Mouse (Mus musculus) neural tube, embryonic 15.5 days (tissue): ENCODE results near the gene Six2. TPM values are rescaled to one million over a fixed set of nuclear protein-coding genes. Genes with fewer than 3 reads are reported as not detected.

Experiments used
- ATAC-seq: fragments of 200-750 bp; cut with Nextera tagmentation; 2 replicates; pipeline ENCODE4 v1.8.0; 2017; ENCODE audit warnings: mild to moderate bottlenecking, moderate TSS enrichment, moderate library complexity; ENCODE audit not compliant: low FRiP score
- H3K27ac ChIP-seq: fragments of 300-500 bp; sonication (generic); replicated peaks from 2 replicates; pipeline ENCODE4 v1.5.1; 2015; ENCODE audit warnings: mild to moderate bottlenecking, inconsistent platforms
- H3K27me3 ChIP-seq: fragments of 300-500 bp; sonication (generic); replicated peaks from 2 replicates; pipeline ENCODE4 v1.6.1; 2015; ENCODE audit warnings: inconsistent platforms
- H3K36me3 ChIP-seq: fragments of 300-500 bp; sonication (generic); 2 replicates; pipeline ENCODE4 v1.6.1; 2015; ENCODE audit warnings: inconsistent platforms
- H3K4me1 ChIP-seq: fragments of 300-500 bp; sonication (generic); 2 replicates; pipeline ENCODE4 v1.6.1; 2015; ENCODE audit warnings: inconsistent platforms
- H3K4me2 ChIP-seq: fragments of 300-500 bp; sonication (generic); 2 replicates; pipeline ENCODE4 v1.6.1; 2015; ENCODE audit warnings: inconsistent platforms, mild to moderate bottlenecking, moderate library complexity
- H3K4me3 ChIP-seq: fragments of 300-500 bp; sonication (generic); replicated peaks from 2 replicates; pipeline ENCODE4 v1.5.1; 2015; ENCODE audit warnings: mild to moderate bottlenecking, inconsistent platforms
- H3K9ac ChIP-seq: fragments of 300-500 bp; sonication (generic); replicated peaks from 2 replicates; pipeline ENCODE4 v1.6.1; 2015; ENCODE audit warnings: mild to moderate bottlenecking, inconsistent platforms
- H3K9me3 ChIP-seq: fragments of 300-500 bp; sonication (generic); replicated peaks from 2 replicates; pipeline ENCODE4 v1.6.1; 2016; ENCODE audit warnings: inconsistent platforms
- WGBS: fragments of 180-500 bp; shearing (Covaris S2); methylation state at CpG from one replicate; pipeline ENCODE4 v1.1.7; 2015; ENCODE audit warnings: mixed read lengths; 5-methylcytosine and 5-hydroxymethylcytosine counted together
- polyA plus RNA-seq: library from polyadenylated mRNA; unstranded; fragments of >200 nt; fragmentation: Nextera tagmentation; extraction: Ambion mirVana; gene quantifications from 2 replicates; pipeline ENCODE4 v1.2.1, GENCODE M21; 2015

Gene Six2
- 1.3 TPM in 1 of 2 replicates, not detected in the other for polyA plus RNA-seq

GRCm38 (mm10) chr17:85688236-85688910, at the start of gene Six2:
Gene Six2, minus strand, starts transcription at chr17:85688274.
- peaks cover 92% of the 10 kb centered on the region for H3K27me3 ChIP-seq
- no peak within 1 kb of the TSS for H3K27ac ChIP-seq
- peak within 1 kb of the TSS; percentile 31 for H3K4me3 ChIP-seq
- H3K36me3 ChIP-seq: no peaks in the 10 kb centered on the region
- no peak for ATAC-seq
- H3K9me3 ChIP-seq: no peaks in the 10 kb centered on the region
- H3K4me2 ChIP-seq: peak within 1 kb of the TSS; percentile 70
- under 1% methylated on average over 51 of the region's 55 CpGs for WGBS
- no peak within 1 kb of the TSS; the same call in 1 of the 2 replicates for H3K9ac ChIP-seq
- peaks cover 26% of the 10 kb centered on the region for H3K4me1 ChIP-seq

GRCm38 (mm10) chr17:85737090-85737780, 49.2 kb upstream of the Six2 start:
- H3K9me3 ChIP-seq: no peaks in the 10 kb centered on the region
- 45% methylated on average over 16 of the region's 19 CpGs for WGBS

GRCm38 (mm10) chr17:85731329-85731728, 43.3 kb upstream of the Six2 start:
- WGBS: 94% methylated on average over 5 of the region's 5 CpGs
- no peak overlapping the region for H3K9ac ChIP-seq
- no peaks in the 10 kb centered on the region for H3K4me1 ChIP-seq
- no peak for ATAC-seq
- no peaks in the 10 kb centered on the region for H3K9me3 ChIP-seq
- H3K4me2 ChIP-seq: no peak overlapping the region
- H3K36me3 ChIP-seq: no peaks in the 10 kb centered on the region
- no peaks in the 10 kb centered on the region for H3K27me3 ChIP-seq
- H3K4me3 ChIP-seq: no peak overlapping the region
- H3K27ac ChIP-seq: no peak overlapping the region

More at GRCm38 (mm10) chr17:85737090-85737780, 49.2 kb upstream of the Six2 start:
- no peak overlapping the region for H3K27ac ChIP-seq
- H3K4me1 ChIP-seq: no peaks in the 10 kb centered on the region
- no peaks in the 10 kb centered on the region for H3K36me3 ChIP-seq
- H3K4me3 ChIP-seq: no peak overlapping the region
- no peak overlapping the region for H3K9ac ChIP-seq
- H3K4me2 ChIP-seq: no peak overlapping the region
- no peaks in the 10 kb centered on the region for H3K27me3 ChIP-seq
- no peak for ATAC-seq

GRCm38 (mm10) chr17:85730231-85731015, 42.3 kb upstream of the Six2 start:
- no peak overlapping the region for H3K4me2 ChIP-seq
- H3K4me1 ChIP-seq: no peaks in the 10 kb centered on the region
- H3K4me3 ChIP-seq: no peak overlapping the region
- no peak overlapping the region for H3K27ac ChIP-seq
- no peaks in the 10 kb centered on the region for H3K36me3 ChIP-seq
- no peaks in the 10 kb centered on the region for H3K27me3 ChIP-seq
- 86% methylated on average over 12 of the region's 12 CpGs for WGBS
- H3K9ac ChIP-seq: no peak overlapping the region
- no peak for ATAC-seq
- H3K9me3 ChIP-seq: no peaks in the 10 kb centered on the region

GRCm38 (mm10) chr17:85728071-85728718, 40.1 kb upstream of the Six2 start:
- H3K4me1 ChIP-seq: no peaks in the 10 kb centered on the region
- no peaks in the 10 kb centered on the region for H3K9me3 ChIP-seq
- no peak overlapping the region for H3K27ac ChIP-seq
- H3K27me3 ChIP-seq: no peaks in the 10 kb centered on the region
- WGBS: 92% methylated on average over 5 of the region's 5 CpGs
- H3K9ac ChIP-seq: no peak overlapping the region
- no peak for ATAC-seq
- H3K4me2 ChIP-seq: no peak overlapping the region
- H3K36me3 ChIP-seq: no peaks in the 10 kb centered on the region
- no peak overlapping the region for H3K4me3 ChIP-seq

GRCm38 (mm10) chr17:85725988-85726387, 37.9 kb upstream of the Six2 start:
- Histone ChIP-seq H3K36me3 (no peaks in the 10 kb centered on the region), H3K9me3 (no peaks in the 10 kb centered on the region), H3K4me1 (no peaks in the 10 kb centered on the region), H3K9ac (no peak overlapping the region), H3K27me3 (no peaks in the 10 kb centered on the region), H3K4me3 (no peak overlapping the region), H3K27ac (no peak overlapping the region), H3K4me2 (no peak overlapping the region)
- WGBS: 92% methylated on average over 9 of the region's 9 CpGs
- no peak for ATAC-seq

- H3K4me2 ChIP-seq: no peak overlapping the region
- no peak overlapping the region for H3K9ac ChIP-seq
- no peaks in the 10 kb centered on the region; the same call in 1 of the 2 replicates for H3K27me3 ChIP-seq
- no peaks in the 10 kb centered on the region for H3K36me3 ChIP-seq
- H3K27ac ChIP-seq: no peak overlapping the region
- H3K9me3 ChIP-seq: no peaks in the 10 kb centered on the region
- H3K4me3 ChIP-seq: no peak overlapping the region
- 80% methylated on average over 5 of the region's 5 CpGs for WGBS
- ATAC-seq: no peak
- H3K4me1 ChIP-seq: no peaks in the 10 kb centered on the region
These were observed 35.1 kb upstream of the Six2 start for GRCm38 (mm10) chr17:85723166-85723565.

- Histone ChIP-seq H3K36me3 (no peaks in the 10 kb centered on the region), H3K4me2 (no peak overlapping the region), H3K9ac (no peak overlapping the region), H3K27me3 (peaks cover 2% of the 10 kb centered on the region; the same call in 1 of the 2 replicates), H3K27ac (no peak overlapping the region), H3K4me1 (peaks cover 3% of the 10 kb centered on the region; the same call in 1 of the 2 replicates), H3K4me3 (no peak overlapping the region), H3K9me3 (no peaks in the 10 kb centered on the region)
- WGBS: 72% methylated on average over 7 of the region's 7 CpGs
- ATAC-seq: no peak
These were observed 29.2 kb upstream of the Six2 start for GRCm38 (mm10) chr17:85717266-85717665.

GRCm38 (mm10) chr17:85715784-85716183, 27.7 kb upstream of the Six2 start:
- Histone ChIP-seq H3K4me2 (no peak overlapping the region), H3K9me3 (no peaks in the 10 kb centered on the region)
- no peak for ATAC-seq

GRCm38 (mm10) chr17:85714370-85714769, 26.3 kb upstream of the Six2 start:
- H3K4me1 ChIP-seq: peaks cover 3% of the 10 kb centered on the region; the same call in 1 of the 2 replicates
- 36% methylated on average over 5 of the region's 5 CpGs for WGBS
- H3K9ac ChIP-seq: no peak overlapping the region
- H3K27ac ChIP-seq: no peak overlapping the region
- peaks cover 2% of the 10 kb centered on the region; the same call in 1 of the 2 replicates for H3K27me3 ChIP-seq
- H3K36me3 ChIP-seq: no peaks in the 10 kb centered on the region
- H3K4me3 ChIP-seq: no peak overlapping the region
- no peak for ATAC-seq
- H3K9me3 ChIP-seq: no peaks in the 10 kb centered on the region
- H3K4me2 ChIP-seq: no peak overlapping the region

More at GRCm38 (mm10) chr17:85715784-85716183, 27.7 kb upstream of the Six2 start:
- Histone ChIP-seq H3K4me1 (peaks cover 3% of the 10 kb centered on the region; the same call in 1 of the 2 replicates), H3K27ac (no peak overlapping the region), H3K27me3 (peaks cover 2% of the 10 kb centered on the region; the same call in 1 of the 2 replicates), H3K4me3 (no peak overlapping the region), H3K36me3 (no peaks in the 10 kb centered on the region), H3K9ac (no peak overlapping the region)
- 70% methylated on average over 11 of the region's 11 CpGs for WGBS

- no peak for ATAC-seq
- H3K27ac ChIP-seq: no peak overlapping the region
- no peak overlapping the region for H3K4me2 ChIP-seq
- H3K27me3 ChIP-seq: peaks cover 5% of the 10 kb centered on the region; the same call in 1 of the 2 replicates
- H3K9me3 ChIP-seq: no peaks in the 10 kb centered on the region
- H3K36me3 ChIP-seq: no peaks in the 10 kb centered on the region
- no peak overlapping the region for H3K9ac ChIP-seq
- H3K4me3 ChIP-seq: no peak overlapping the region
- 87% methylated on average over 10 of the region's 10 CpGs for WGBS
- H3K4me1 ChIP-seq: peaks cover 3% of the 10 kb centered on the region; the same call in 1 of the 2 replicates
These were observed 24.8 kb upstream of the Six2 start for GRCm38 (mm10) chr17:85712874-85713273.
